Mouse (Mus musculus): ENCODE data around the gene Ube2k. TPM values are rescaled to one million over a fixed set of nuclear protein-coding genes. Genes with fewer than 3 reads are reported as not detected.
"Not testable (repeated sequence)": the region's sequence is repeated elsewhere in the genome, so short reads cannot be mapped to it uniquely, and the experiment has no call there.

Gene Ube2k
- polyA plus RNA-seq, 1 experiment from 2014 or later = 122 TPM

GRCm38 (mm10) chr5:65534496-65534895 is 2.5 kb upstream of the Ube2k start:
- Histone ChIP-seq H3K36me3 (ENCODE audit: control insufficient read depth, insufficient read depth, low read length) (no peaks in the 10 kb centered on the region), H3K27ac (replicated peaks; ENCODE audit: low read depth, low read length) (no peak overlapping the region), H3K27me3 (replicated peaks; ENCODE audit: control insufficient read depth, insufficient read depth, low read length) (no peaks in the 10 kb centered on the region), H3K4me3 (ENCODE audit: low read depth, low read length) (no peak overlapping the region), H3K4me1 (ENCODE audit: control insufficient read depth, insufficient read depth, low read length) (peaks cover 8% of the 10 kb centered on the region), H3K9ac (ENCODE audit: low read depth, low read length) (no peak overlapping the region), H3K4me2 (ENCODE audit: low read depth, low read length) (no peak overlapping the region), H3K9me3 (ENCODE audit: control insufficient read depth, low read length) (no peaks in the 10 kb centered on the region)
- DNase-seq (ENCODE audit: low spot score) (no peak), ATAC-seq (ENCODE audit: low read depth) (no peak)
- 53% methylated on average over 4 of the region's 4 CpGs for WGBS

- 65% methylated on average over 5 of the region's 5 CpGs for WGBS
- Histone ChIP-seq H3K27me3 (replicated peaks; ENCODE audit: control insufficient read depth, insufficient read depth, low read length) (no peaks in the 10 kb centered on the region), H3K4me1 (ENCODE audit: control insufficient read depth, insufficient read depth, low read length) (peaks cover 8% of the 10 kb centered on the region), H3K9me3 (ENCODE audit: control insufficient read depth, low read length) (no peaks in the 10 kb centered on the region), H3K9ac (ENCODE audit: low read depth, low read length) (no peak overlapping the region), H3K4me2 (ENCODE audit: low read depth, low read length) (0 out of 2 replicates have a peak overlapping the region, but pooled peaks have one; percentile 78), H3K36me3 (ENCODE audit: control insufficient read depth, insufficient read depth, low read length) (no peaks in the 10 kb centered on the region), H3K27ac (replicated peaks; ENCODE audit: low read depth, low read length) (no peak overlapping the region), H3K4me3 (ENCODE audit: low read depth, low read length) (no peak overlapping the region)
- ATAC-seq (ENCODE audit: low read depth) = no peak
- peak; percentile 79 for DNase-seq (ENCODE audit: low spot score)
Observed at GRCm38 (mm10) chr5:65535457-65536067, 1.5 kb upstream of the Ube2k start.

- peak overlapping the region; percentile 99 for H3K27ac ChIP-seq (replicated peaks; ENCODE audit: low read depth, low read length)
- DNase-seq (ENCODE audit: low spot score); H3K36me3 ChIP-seq (ENCODE audit: control insufficient read depth, insufficient read depth, low read length); ATAC-seq (ENCODE audit: low read depth); H3K27me3 ChIP-seq (replicated peaks; ENCODE audit: control insufficient read depth, insufficient read depth, low read length); H3K9me3 ChIP-seq (ENCODE audit: control insufficient read depth, low read length); H3K4me1 ChIP-seq (ENCODE audit: control insufficient read depth, insufficient read depth, low read length): not testable (repeated sequence)
- peak overlapping the region; percentile 88 for H3K4me3 ChIP-seq (ENCODE audit: low read depth, low read length)
- H3K4me2 ChIP-seq (ENCODE audit: low read depth, low read length) = peak overlapping the region; percentile 78
- H3K9ac ChIP-seq (ENCODE audit: low read depth, low read length) = peak overlapping the region; percentile 88
- 84% methylated on average over 10 of the region's 10 CpGs for WGBS
Observed at GRCm38 (mm10) chr5:65536068-65536465, 966 bp upstream of the Ube2k start.

DNA sequence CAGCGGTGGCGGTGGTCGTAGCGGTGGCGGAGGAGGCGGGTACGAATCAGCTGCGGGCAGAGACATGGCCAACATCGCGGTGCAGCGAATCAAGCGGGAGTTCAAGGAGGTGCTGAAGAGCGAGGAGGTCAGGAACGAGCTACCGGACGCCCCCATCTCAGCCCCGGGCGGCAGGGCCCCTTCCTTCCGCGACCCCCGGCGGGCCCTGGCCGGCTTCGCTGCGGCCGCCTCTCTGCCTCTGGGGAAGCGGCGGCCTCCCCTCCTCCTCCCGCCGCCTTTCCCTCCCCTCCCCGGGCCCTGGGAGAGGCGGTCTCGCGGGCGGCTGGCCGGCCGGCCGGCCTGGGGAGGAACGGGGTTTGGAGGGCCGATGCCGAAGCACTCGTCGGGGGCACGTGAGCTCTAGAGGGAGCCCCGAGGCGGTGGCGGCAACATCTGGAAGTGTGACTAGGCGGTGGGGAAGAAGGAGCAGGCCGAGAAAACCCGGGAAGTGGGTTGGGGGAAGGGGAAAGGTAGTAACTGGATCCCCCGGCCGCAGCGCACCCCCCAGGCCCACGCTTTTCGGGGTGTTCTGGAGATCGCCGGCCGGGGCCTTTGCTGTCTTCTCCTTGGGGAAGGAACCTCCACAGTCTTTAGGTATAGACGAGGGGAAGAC is 513 bp downstream of the Ube2k start:
- ATAC-seq (ENCODE audit: low read depth) = peak; percentile 54

DNA sequence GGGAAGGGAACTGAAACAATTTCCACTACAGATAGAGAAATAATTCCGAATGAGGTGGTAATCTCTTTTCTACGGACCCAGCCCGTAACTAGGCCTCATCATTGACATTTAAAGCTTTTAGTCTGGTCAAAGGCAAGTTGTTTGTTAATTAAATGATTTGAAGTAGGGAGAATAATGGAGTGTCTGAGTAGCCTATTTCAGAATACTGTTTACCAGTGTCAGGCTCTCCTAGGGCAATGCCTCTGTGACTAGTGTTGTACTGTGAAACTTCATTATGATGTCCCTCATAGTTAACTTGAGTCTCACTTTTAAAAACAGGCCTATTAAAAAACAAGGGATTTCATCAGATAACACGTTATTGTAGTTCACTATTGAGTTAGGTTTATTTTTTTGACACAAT is 1.1 kb downstream of the Ube2k start:
- H3K36me3 ChIP-seq (ENCODE audit: control insufficient read depth, insufficient read depth, low read length) = no peaks in the 10 kb centered on the region
- H3K27ac ChIP-seq (replicated peaks; ENCODE audit: low read depth, low read length) = peak overlapping the region; percentile 99
- peak overlapping the region; percentile 88 for H3K9ac ChIP-seq (ENCODE audit: low read depth, low read length)
- H3K27me3 ChIP-seq (replicated peaks; ENCODE audit: control insufficient read depth, insufficient read depth, low read length) = no peaks in the 10 kb centered on the region
- no peak for DNase-seq (ENCODE audit: low spot score)
- H3K9me3 ChIP-seq (ENCODE audit: control insufficient read depth, low read length) = no peaks in the 10 kb centered on the region
- H3K4me1 ChIP-seq (ENCODE audit: control insufficient read depth, insufficient read depth, low read length) = peaks cover 8% of the 10 kb centered on the region
- H3K4me3 ChIP-seq (ENCODE audit: low read depth, low read length) = peak overlapping the region; percentile 88
- peak overlapping the region; percentile 78 for H3K4me2 ChIP-seq (ENCODE audit: low read depth, low read length)
- ATAC-seq (ENCODE audit: low read depth) = no peak
- WGBS = under 1% methylated on average over 4 of the region's 4 CpGs

More for the DNA sequence above, 513 bp downstream of the Ube2k start:
- H3K4me2 ChIP-seq (ENCODE audit: low read depth, low read length) = peak overlapping the region; percentile 78
- peak overlapping the region; percentile 99 for H3K27ac ChIP-seq (replicated peaks; ENCODE audit: low read depth, low read length)
- DNase-seq (ENCODE audit: low spot score) = peak; percentile 72
- no peaks in the 10 kb centered on the region for H3K9me3 ChIP-seq (ENCODE audit: control insufficient read depth, low read length)
- no peaks in the 10 kb centered on the region for H3K27me3 ChIP-seq (replicated peaks; ENCODE audit: control insufficient read depth, insufficient read depth, low read length)
- peaks cover 8% of the 10 kb centered on the region for H3K4me1 ChIP-seq (ENCODE audit: control insufficient read depth, insufficient read depth, low read length)
- peak overlapping the region; percentile 88 for H3K9ac ChIP-seq (ENCODE audit: low read depth, low read length)
- 2% methylated on average over 22 of the region's 59 CpGs for WGBS
- H3K36me3 ChIP-seq (ENCODE audit: control insufficient read depth, insufficient read depth, low read length) = no peaks in the 10 kb centered on the region
- H3K4me3 ChIP-seq (ENCODE audit: low read depth, low read length) = peak overlapping the region; percentile 88

- Histone ChIP-seq H3K4me2 (ENCODE audit: low read depth, low read length) (peak overlapping the region; percentile 78), H3K9ac (ENCODE audit: low read depth, low read length) (0 out of 2 replicates have a peak overlapping the region, but pooled peaks have one; percentile 42), H3K4me1 (ENCODE audit: control insufficient read depth, insufficient read depth, low read length) (peaks cover 8% of the 10 kb centered on the region), H3K27ac (replicated peaks; ENCODE audit: low read depth, low read length) (no peak overlapping the region), H3K9me3 (ENCODE audit: control insufficient read depth, low read length) (no peaks in the 10 kb centered on the region), H3K36me3 (ENCODE audit: control insufficient read depth, insufficient read depth, low read length) (no peaks in the 10 kb centered on the region), H3K4me3 (ENCODE audit: low read depth, low read length) (peak overlapping the region; percentile 35), H3K27me3 (replicated peaks; ENCODE audit: control insufficient read depth, insufficient read depth, low read length) (no peaks in the 10 kb centered on the region)
- DNase-seq (ENCODE audit: low spot score) (no peak), ATAC-seq (ENCODE audit: low read depth) (no peak)
- 41% methylated on average over 4 of the region's 4 CpGs for WGBS
Observed at GRCm38 (mm10) chr5:65538829-65539228, 1.8 kb downstream of the Ube2k start.

DNA sequence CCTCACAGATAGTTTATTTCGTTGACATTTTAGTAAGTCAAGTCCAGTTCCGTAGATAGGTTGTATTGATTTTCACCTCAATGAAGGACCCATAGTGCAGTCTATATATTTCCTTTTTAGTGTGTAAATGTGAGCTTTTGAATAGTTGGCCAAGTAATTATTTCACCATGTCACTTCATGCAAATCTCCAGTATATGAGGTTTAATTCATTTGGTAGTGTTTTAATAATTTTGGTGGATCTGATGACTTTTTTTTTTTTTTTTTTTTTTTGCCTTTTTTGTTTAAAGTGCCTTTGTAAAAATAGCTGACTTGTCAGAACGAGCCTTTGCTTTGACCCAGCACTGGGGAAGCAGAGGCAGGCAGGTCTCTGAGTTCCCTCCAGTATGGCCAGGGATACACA is 2.8 kb downstream of the Ube2k start:
- no peaks in the 10 kb centered on the region for H3K36me3 ChIP-seq (ENCODE audit: control insufficient read depth, insufficient read depth, low read length)
- H3K4me1 ChIP-seq (ENCODE audit: control insufficient read depth, insufficient read depth, low read length) = peaks cover 8% of the 10 kb centered on the region
- H3K9me3 ChIP-seq (ENCODE audit: control insufficient read depth, low read length) = no peaks in the 10 kb centered on the region
- 0 out of 2 replicates have a peak overlapping the region, but pooled peaks have one; percentile 78 for H3K4me2 ChIP-seq (ENCODE audit: low read depth, low read length)
- no peak overlapping the region for H3K27ac ChIP-seq (replicated peaks; ENCODE audit: low read depth, low read length)
- H3K9ac ChIP-seq (ENCODE audit: low read depth, low read length) = no peak overlapping the region
- ATAC-seq (ENCODE audit: low read depth) = no peak
- DNase-seq (ENCODE audit: low spot score) = no peak
- whole genome bisulfite sequencing = 92% methylated on average over 3 of the region's 3 CpGs
- no peaks in the 10 kb centered on the region for H3K27me3 ChIP-seq (replicated peaks; ENCODE audit: control insufficient read depth, insufficient read depth, low read length)
- no peak overlapping the region for H3K4me3 ChIP-seq (ENCODE audit: low read depth, low read length)

DNA sequence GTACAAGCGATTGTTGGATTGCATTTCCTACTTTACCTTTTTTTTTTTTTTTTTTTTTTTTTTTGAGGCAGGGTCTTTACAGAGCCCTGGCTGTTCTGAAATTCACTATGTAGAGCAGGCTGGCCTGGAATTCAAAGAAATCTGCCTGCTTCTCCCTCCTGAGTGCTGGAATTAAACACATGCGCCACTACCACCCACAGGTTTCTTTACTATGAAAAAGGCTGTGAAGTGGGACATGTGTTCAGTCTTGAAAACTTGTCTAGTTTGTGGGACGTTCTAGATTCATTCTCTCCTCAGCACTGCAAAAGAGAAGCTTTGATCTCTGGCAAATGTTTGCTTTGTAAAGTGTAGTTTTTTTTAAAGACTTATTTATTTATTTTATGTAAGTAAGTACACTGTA is 4.9 kb downstream of the Ube2k start:
- H3K27me3 ChIP-seq (replicated peaks; ENCODE audit: control insufficient read depth, insufficient read depth, low read length) = no peaks in the 10 kb centered on the region
- no peak overlapping the region for H3K4me3 ChIP-seq (ENCODE audit: low read depth, low read length)
- H3K36me3 ChIP-seq (ENCODE audit: control insufficient read depth, insufficient read depth, low read length) = no peaks in the 10 kb centered on the region
- H3K27ac ChIP-seq (replicated peaks; ENCODE audit: low read depth, low read length) = no peak overlapping the region
- H3K9me3 ChIP-seq (ENCODE audit: control insufficient read depth, low read length) = no peaks in the 10 kb centered on the region
- 82% methylated on average over 3 of the region's 3 CpGs for WGBS
- peaks cover 8% of the 10 kb centered on the region for H3K4me1 ChIP-seq (ENCODE audit: control insufficient read depth, insufficient read depth, low read length)
- no peak for ATAC-seq (ENCODE audit: low read depth)
- no peak for DNase-seq (ENCODE audit: low spot score)
- no peak overlapping the region for H3K9ac ChIP-seq (ENCODE audit: low read depth, low read length)
- H3K4me2 ChIP-seq (ENCODE audit: low read depth, low read length) = no peak overlapping the region

- Histone ChIP-seq H3K27me3 (replicated peaks; ENCODE audit: control insufficient read depth, insufficient read depth, low read length) (no peaks in the 10 kb centered on the region), H3K27ac (replicated peaks; ENCODE audit: low read depth, low read length) (no peak overlapping the region), H3K4me2 (ENCODE audit: low read depth, low read length) (no peak overlapping the region), H3K36me3 (ENCODE audit: control insufficient read depth, insufficient read depth, low read length) (no peaks in the 10 kb centered on the region), H3K9ac (ENCODE audit: low read depth, low read length) (no peak overlapping the region), H3K4me1 (ENCODE audit: control insufficient read depth, insufficient read depth, low read length) (peaks cover 8% of the 10 kb centered on the region), H3K9me3 (ENCODE audit: control insufficient read depth, low read length) (no peaks in the 10 kb centered on the region), H3K4me3 (ENCODE audit: low read depth, low read length) (no peak overlapping the region)
- DNase-seq (ENCODE audit: low spot score) (no peak), ATAC-seq (ENCODE audit: low read depth) (no peak)
- 91% methylated on average over 1 of the region's 1 CpGs for WGBS
Observed at GRCm38 (mm10) chr5:65543491-65543890, 6.5 kb downstream of the Ube2k start.
